In genomic region chr1:37131146-37131545, GRCm38 (mm10) we compare ENCODE assay signal across 21 mouse cellular contexts.
"Had no signal": no experiment of that assay in that cellular context is flagged by ENCODE, and none has a peak within 500 bp of the region (broad histone marks: within the 10 kb centered on the region; RNA-seq: fewer than 3 reads in every experiment).

No protein-coding gene starts in this region.

- DNase-seq: kidney, postnatal 14 days; kidney, postnatal 4 days; liver, postnatal 0 days; lung, embryonic 14.5 days; lung, postnatal 10 days; lung, postnatal 36 days; retina, postnatal 1 day; right cerebral cortex, postnatal 25 days; spleen, adult 18-20 months; thymus, postnatal 25 days had no signal

- H3K27ac ChIP-seq: limb, embryonic 12.5 days; limb, embryonic 15.5 days; liver, embryonic 14.5 days; midbrain, embryonic 10.5 days; midbrain, embryonic 13.5 days; neural tube, embryonic 13.5 days; stomach, embryonic 15.5 days had no signal

- H3K9ac ChIP-seq: limb, embryonic 12.5 days; limb, embryonic 15.5 days; liver, embryonic 14.5 days; liver, postnatal 0 days; lung, embryonic 14.5 days; midbrain, embryonic 13.5 days; neural tube, embryonic 13.5 days; stomach, embryonic 15.5 days had no signal

- H3K4me1 ChIP-seq: limb, embryonic 12.5 days; limb, embryonic 15.5 days; megakaryocyte, embryonic 14.5 days; midbrain, embryonic 10.5 days; midbrain, embryonic 13.5 days; neural tube, embryonic 13.5 days; stomach, embryonic 15.5 days had no signal

- H3K27me3 ChIP-seq: limb, embryonic 12.5 days; limb, embryonic 15.5 days; midbrain, embryonic 13.5 days; neural tube, embryonic 13.5 days; stomach, embryonic 15.5 days had no signal

- H3K9me3 ChIP-seq: limb, embryonic 12.5 days; limb, embryonic 15.5 days; megakaryocyte, embryonic 14.5 days; midbrain, embryonic 10.5 days; midbrain, embryonic 13.5 days; neural tube, embryonic 13.5 days; stomach, embryonic 15.5 days had no signal

- H3K4me3 ChIP-seq: limb, embryonic 12.5 days; limb, embryonic 15.5 days; megakaryocyte, embryonic 14.5 days; midbrain, embryonic 10.5 days; midbrain, embryonic 13.5 days; myocyte; neural tube, embryonic 13.5 days; stomach, embryonic 15.5 days had no signal

- H3K4me2 ChIP-seq: limb, embryonic 12.5 days; limb, embryonic 15.5 days; liver, embryonic 11.5 days; lung, embryonic 14.5 days; midbrain, embryonic 13.5 days; neural tube, embryonic 13.5 days; stomach, embryonic 15.5 days had no signal

- H3K36me3 ChIP-seq: limb, embryonic 12.5 days; limb, embryonic 15.5 days; midbrain, embryonic 10.5 days; midbrain, embryonic 13.5 days; neural tube, embryonic 13.5 days; stomach, embryonic 15.5 days had no signal

- ATAC-seq: liver, postnatal 0 days; midbrain, embryonic 13.5 days; midbrain, embryonic 16.5 days had no signal
